Mouse (Mus musculus) CH12.LX (cell line): ENCODE measurements around the gene 2200002D01Rik. TPM values are rescaled to one million over a fixed set of nuclear protein-coding genes. Genes with fewer than 3 reads are reported as not detected.

Experiments used
- DNase-seq: peaks from one replicate; pipeline ENCODE4 v3.0.0-alpha.2; 2013; ENCODE audit errors: extremely low read depth
- H3K27ac ChIP-seq: 2 replicates; pipeline ENCODE4 v1.5.1; 2012; ENCODE audit warnings: low read depth, mild to moderate bottlenecking, control low read depth, moderate library complexity; ENCODE audit not compliant: insufficient read depth
- H3K27me3 ChIP-seq: replicated peaks from 2 replicates; pipeline ENCODE3; 2012; ENCODE audit warnings: inconsistent platforms
- H3K36me3 ChIP-seq, 2 experiments: replicated peaks in 1 of 2; 2 replicates each; pipeline versions ENCODE3 to v1.6.1; 2012; ENCODE audit warnings: inconsistent platforms in 1 of 2, low read length in 1 of 2, mild to moderate bottlenecking in 1 of 2, mixed read lengths in 1 of 2, moderate library complexity in 1 of 2; ENCODE audit not compliant: control insufficient read depth in 1 of 2, insufficient read depth in 1 of 2
- H3K4me1 ChIP-seq, 2 experiments: 2 replicates each; pipeline ENCODE4 v1.6.1; 2012; ENCODE audit warnings: inconsistent platforms in 1 of 2, moderate library complexity in 1 of 2; ENCODE audit not compliant: insufficient read depth in 2 of 2, control insufficient read depth in 1 of 2
- H3K4me2 ChIP-seq: 2 replicates; pipeline ENCODE4 v1.6.1; 2012; ENCODE audit warnings: low read depth, mild to moderate bottlenecking, control low read depth; ENCODE audit not compliant: poor library complexity, insufficient read depth, severe bottlenecking
- H3K4me3 ChIP-seq, 3 experiments: fragments of 150-350 bp in 1 of 3; sonication (generic) in 1 of 3; replicated peaks in 1 of 3; 2 replicates each; pipeline versions ENCODE3 to v1.5.1; 2011 to 2012; ENCODE audit warnings: low read depth in 2 of 3, low read length in 2 of 3, mild to moderate bottlenecking in 2 of 3, moderate library complexity in 2 of 3, control low read depth in 1 of 3, improper control_type of control experiment in 1 of 3, inconsistent platforms in 1 of 3, mixed read lengths in 1 of 3; ENCODE audit not compliant: poor library complexity in 1 of 3
- H3K79me2 ChIP-seq: replicated peaks from 2 replicates; pipeline ENCODE4 v1.6.1; 2012; ENCODE audit warnings: mild to moderate bottlenecking, moderate library complexity; ENCODE audit not compliant: control insufficient read depth, poor library complexity, insufficient read depth, severe bottlenecking; ENCODE audit errors: extremely low read depth
- H3K9ac ChIP-seq: 2 replicates; pipeline ENCODE4 v1.6.1; 2012; ENCODE audit warnings: low read depth, mild to moderate bottlenecking, control low read depth, moderate library complexity; ENCODE audit not compliant: insufficient read depth
- H3K9me3 ChIP-seq: replicated peaks from 2 replicates; pipeline ENCODE3; 2012; ENCODE audit warnings: low read length, inconsistent platforms, mixed read lengths
- CHD1 ChIP-seq: IDR thresholded peaks from 2 replicates; pipeline ENCODE4 v1.6.1; 2012; ENCODE audit warnings: low read depth, low read length, improper control_type of control experiment, inconsistent platforms
- CHD2 ChIP-seq: IDR thresholded peaks from 2 replicates; pipeline ENCODE4 v1.6.1; 2011; ENCODE audit warnings: low read length, improper control_type of control experiment
- ELF1 ChIP-seq: IDR thresholded peaks from 2 replicates; pipeline ENCODE4 v1.6.1; 2014; ENCODE audit warnings: low read depth, mild to moderate bottlenecking, inconsistent platforms, low read length, improper control_type of control experiment
- EP300 ChIP-seq: IDR thresholded peaks from 2 replicates; pipeline ENCODE4 v1.6.1; 2011; ENCODE audit warnings: low read length, improper control_type of control experiment
- ETS1 ChIP-seq: conservative IDR thresholded peaks from 2 replicates; pipeline ENCODE4 v1.6.1; 2012; ENCODE audit warnings: low read depth, mild to moderate bottlenecking, inconsistent platforms, low read length, improper control_type of control experiment, moderate library complexity
- GABPA ChIP-seq: IDR thresholded peaks from 2 replicates; pipeline ENCODE4 v1.6.1; 2012; ENCODE audit warnings: low read depth, low read length, improper control_type of control experiment, inconsistent platforms; ENCODE audit not compliant: insufficient replicate concordance
- JUN ChIP-seq: IDR thresholded peaks from 2 replicates; pipeline ENCODE4 v1.6.1; 2011; ENCODE audit warnings: low read depth, mild to moderate bottlenecking, low read length, improper control_type of control experiment, moderate library complexity; ENCODE audit not compliant: insufficient read depth
- MAFK ChIP-seq: IDR thresholded peaks from 2 replicates; pipeline ENCODE4 v1.6.1; 2011; ENCODE audit warnings: low read length, improper control_type of control experiment; ENCODE audit not compliant: insufficient replicate concordance
- MAX ChIP-seq: IDR thresholded peaks from 2 replicates; pipeline ENCODE4 v1.6.1; 2011; ENCODE audit warnings: low read length, improper control_type of control experiment
- MEF2A ChIP-seq: IDR thresholded peaks from 2 replicates; pipeline ENCODE4 v1.6.1; 2014; ENCODE audit warnings: low read depth, mild to moderate bottlenecking, inconsistent platforms, low read length, improper control_type of control experiment, borderline replicate concordance
- MXI1 ChIP-seq: IDR thresholded peaks from 2 replicates; pipeline ENCODE4 v1.6.1; 2011; ENCODE audit warnings: mild to moderate bottlenecking, low read depth, low read length, improper control_type of control experiment
- MYC ChIP-seq: IDR thresholded peaks from 2 replicates; pipeline ENCODE4 v1.6.1; 2011; ENCODE audit warnings: low read depth, mild to moderate bottlenecking, improper control_type of control experiment, low read length
- POLR2A ChIP-seq: IDR thresholded peaks from 2 replicates; pipeline ENCODE4 v1.6.1; 2011; ENCODE audit warnings: low read depth, mild to moderate bottlenecking, improper control_type of control experiment, low read length
- POLR2AphosphoS2 ChIP-seq: IDR thresholded peaks from 2 replicates; pipeline ENCODE4 v1.6.1; 2011; ENCODE audit warnings: low read depth, low read length, improper control_type of control experiment
- RCOR1 ChIP-seq: conservative IDR thresholded peaks from 2 replicates; pipeline ENCODE4 v1.6.1; 2012; ENCODE audit warnings: low read depth, mild to moderate bottlenecking, inconsistent platforms, low read length, improper control_type of control experiment
- SIN3A ChIP-seq: IDR thresholded peaks from 2 replicates; pipeline ENCODE4 v1.6.1; 2012; ENCODE audit warnings: low read length, improper control_type of control experiment, inconsistent platforms
- SMC3 ChIP-seq: IDR thresholded peaks from 2 replicates; pipeline ENCODE4 v1.6.1; 2011; ENCODE audit warnings: low read depth, low read length, improper control_type of control experiment
- TBP ChIP-seq: conservative IDR thresholded peaks from 2 replicates; pipeline ENCODE4 v1.6.1; 2011; ENCODE audit warnings: low read depth, low read length, improper control_type of control experiment
- TCF12 ChIP-seq: IDR thresholded peaks from 2 replicates; pipeline ENCODE4 v1.6.1; 2014; ENCODE audit warnings: low read depth, mild to moderate bottlenecking, inconsistent platforms, low read length, improper control_type of control experiment
- USF1 ChIP-seq: IDR thresholded peaks from 2 replicates; pipeline ENCODE4 v1.6.1; 2014; ENCODE audit warnings: low read depth, mild to moderate bottlenecking, inconsistent platforms, low read length, improper control_type of control experiment
- USF2 ChIP-seq: conservative IDR thresholded peaks from 2 replicates; pipeline ENCODE4 v1.6.1; 2011; ENCODE audit warnings: low read depth, low read length, improper control_type of control experiment
- ZC3H11A ChIP-seq: IDR thresholded peaks from 2 replicates; pipeline ENCODE4 v1.6.1; 2012; ENCODE audit warnings: low read depth, mild to moderate bottlenecking, inconsistent platforms, low read length, improper control_type of control experiment
- ZKSCAN1 ChIP-seq: IDR thresholded peaks from 2 replicates; pipeline ENCODE4 v1.6.1; 2012; ENCODE audit warnings: low read depth, inconsistent platforms, low read length, improper control_type of control experiment, borderline replicate concordance
- dilution Hi-C: fragments of 300-500 bp; cut with MboI; formaldehyde crosslinking; loops from 2 replicates; pipeline ENCODE4 v1.14.3; 2020; ENCODE audit warnings: low sequenced_read_pairs; ENCODE audit not compliant: extremely low pct_unique_long_range_greater_than_20kb, extremely low pct_ligation_motif_present
- in situ Hi-C: fragments of 300-500 bp; cut with MboI; formaldehyde crosslinking; loops from 3 replicates; pipeline ENCODE4 v1.14.3; 2019; ENCODE audit warnings: low sequenced_read_pairs, low pct_ligation_motif_present, low pct_unique_long_range_greater_than_20kb, mixed read lengths
- polyA plus RNA-seq: library from polyadenylated mRNA; unstranded; fragments of >175 nt; gene quantifications from 2 replicates; pipeline ENCODE4 v1.2.1, GENCODE M21; 2012; ENCODE audit warnings: low read depth; ENCODE audit not compliant: insufficient read length
- total RNA-seq, 2 experiments: library from RNA; depleted of rRNA; stranded (reverse); fragments of 300-350 nt in 1 of 2; fragments of >200 nt in 1 of 2; gene quantifications; 2 replicates each; pipeline ENCODE4 v1.2.3; 2012 to 2014

2200002D01Rik gene
- total and polyA plus RNA-seq, 3 experiments = 5.8 TPM; not detected in 2

- no peak for TF ChIP-seq JUN
Observed at GRCm38 (mm10) chr7:29296998-29297397, 48.7 kb upstream of the 2200002D01Rik start (continued).

- TF ChIP-seq ZKSCAN1 (no peak), POLR2AphosphoS2 (no peak), POLR2A (no peak), SIN3A (no peak), TCF12 (no peak), USF2 (no peak), CHD2 (no peak), MXI1 (no peak), MAFK (no peak), CHD1 (no peak), MYC (no peak), RCOR1 (no peak), ELF1 (no peak), TBP (no peak), ZC3H11A (no peak)
- Histone ChIP-seq H3K79me2 (no peaks in the 10 kb centered on the region), H3K4me1 (peaks cover 5 to 42% of the 10 kb centered on the region in 2 experiments), H3K9me3 (no peaks in the 10 kb centered on the region), H3K4me3 (no peak overlapping the region), H3K4me2 (no peak overlapping the region), H3K27ac (no peak overlapping the region), H3K9ac (no peak overlapping the region), H3K36me3 (no peaks in the 10 kb centered on the region), H3K27me3 (peaks cover 28% of the 10 kb centered on the region)
- dilution Hi-C loops (no loop called here), in situ Hi-C loops (no loop called here)
- no peak for DNase-seq
Observed at GRCm38 (mm10) chr7:29295861-29296647, 47.8 kb upstream of the 2200002D01Rik start.

GRCm38 (mm10) chr7:29294111-29294761 lies 46.0 kb upstream of the 2200002D01Rik start:
- DNase-seq = peak; percentile 64
- dilution Hi-C loops (no loop called here), in situ Hi-C loops (loop anchor here (5.0 kb wide), 2 partner anchors 37 to 242 kb away; no protein-coding TSS in a partner anchor)
- peaks cover 5 to 48% of the 10 kb centered on the region in 2 experiments for H3K4me1 ChIP-seq
- peaks cover 23% of the 10 kb centered on the region for H3K27me3 ChIP-seq
- no peak for TF ChIP-seq GABPA
- 0 out of 2 replicates have a peak, but pooled peaks have one; percentile 19 for TF ChIP-seq TCF12
- peak; percentile 61 for TF ChIP-seq EP300
- no peak for TF ChIP-seq USF1
- no peak for TF ChIP-seq POLR2AphosphoS2
- TF ChIP-seq MAX = no peak
- TF ChIP-seq MXI1 = no peak
- no peak for TF ChIP-seq JUN
- TF ChIP-seq MEF2A = no peak
- no peak for TF ChIP-seq ETS1
- no peak for TF ChIP-seq SMC3
- no peak overlapping the region for H3K4me3 ChIP-seq
- H3K27ac ChIP-seq = no peak overlapping the region
- H3K9ac ChIP-seq = no peak overlapping the region
- no peaks in the 10 kb centered on the region for H3K36me3 ChIP-seq
- no peak overlapping the region for H3K4me2 ChIP-seq
- H3K9me3 ChIP-seq = no peaks in the 10 kb centered on the region
- H3K79me2 ChIP-seq = no peaks in the 10 kb centered on the region
